Mouse (Mus musculus): ENCODE measurements at regions not wholly inside any gene's neighbourhood (a gene's known extent, or its start where the extent isn't known, plus 50 kb on each side); places are given as distances from the start of the nearest gene placed in this dataset.

GRCm38 (mm10) chr2:171279319-171279718, 547.7 kb downstream of the Dok5 start:
- no peaks in the 10 kb centered on the region for H3K4me1 ChIP-seq
- no peak overlapping the region for H3K4me2 ChIP-seq
- no peak for ATAC-seq (replicated peaks; ENCODE audit: low FRiP score)
- no peak overlapping the region for H3K9ac ChIP-seq
- 73% methylated on average over 3 of the region's 3 CpGs for WGBS
- H3K36me3 ChIP-seq, result no peaks in the 10 kb centered on the region
- no peak overlapping the region for H3K4me3 ChIP-seq (replicated peaks)
- H3K27ac ChIP-seq, result no peak overlapping the region
- no peaks in the 10 kb centered on the region for H3K27me3 ChIP-seq
- H3K9me3 ChIP-seq (replicated peaks), result no peaks in the 10 kb centered on the region

- no peak for ATAC-seq (replicated peaks; ENCODE audit: low FRiP score)
- no peaks in the 10 kb centered on the region for H3K27me3 ChIP-seq
- no peaks in the 10 kb centered on the region for H3K4me1 ChIP-seq
- no peak overlapping the region for H3K4me2 ChIP-seq
- no peaks in the 10 kb centered on the region for H3K9me3 ChIP-seq (replicated peaks)
- no peak overlapping the region for H3K27ac ChIP-seq
- no peaks in the 10 kb centered on the region for H3K36me3 ChIP-seq
- no peak overlapping the region for H3K4me3 ChIP-seq (replicated peaks)
- H3K9ac ChIP-seq, result no peak overlapping the region
- 54% methylated on average over 10 of the region's 10 CpGs for whole genome bisulfite sequencing
These were observed 521.6 kb downstream of the Dok5 start for GRCm38 (mm10) chr2:171253194-171253593.

GRCm38 (mm10) chr2:171245391-171245790, 513.8 kb downstream of the Dok5 start:
- no peaks in the 10 kb centered on the region for H3K36me3 ChIP-seq
- no peaks in the 10 kb centered on the region for H3K4me1 ChIP-seq
- ATAC-seq (replicated peaks; ENCODE audit: low FRiP score), result no peak
- WGBS, result 71% methylated on average over 4 of the region's 4 CpGs
- H3K9me3 ChIP-seq (replicated peaks), result no peaks in the 10 kb centered on the region
- H3K9ac ChIP-seq, result no peak overlapping the region
- H3K4me3 ChIP-seq (replicated peaks), result no peak overlapping the region
- no peak overlapping the region for H3K27ac ChIP-seq
- no peak overlapping the region for H3K4me2 ChIP-seq
- no peaks in the 10 kb centered on the region for H3K27me3 ChIP-seq

GRCm38 (mm10) chr2:171242356-171242755, 510.7 kb downstream of the Dok5 start:
- no peak overlapping the region for H3K4me2 ChIP-seq
- WGBS, result 78% methylated on average over 5 of the region's 5 CpGs
- no peaks in the 10 kb centered on the region for H3K27me3 ChIP-seq
- no peaks in the 10 kb centered on the region for H3K36me3 ChIP-seq
- H3K4me3 ChIP-seq (replicated peaks), result no peak overlapping the region
- H3K27ac ChIP-seq, result no peak overlapping the region
- H3K9me3 ChIP-seq (replicated peaks), result no peaks in the 10 kb centered on the region
- no peak overlapping the region for H3K9ac ChIP-seq
- no peaks in the 10 kb centered on the region for H3K4me1 ChIP-seq
- no peak for ATAC-seq (replicated peaks; ENCODE audit: low FRiP score)

GRCm38 (mm10) chr2:171237276-171237960, 505.8 kb downstream of the Dok5 start:
- no peaks in the 10 kb centered on the region for H3K4me1 ChIP-seq
- WGBS, result 52% methylated on average over 8 of the region's 8 CpGs
- H3K4me3 ChIP-seq (replicated peaks), result no peak overlapping the region
- no peak overlapping the region for H3K4me2 ChIP-seq
- no peak for ATAC-seq (replicated peaks; ENCODE audit: low FRiP score)
- no peaks in the 10 kb centered on the region for H3K27me3 ChIP-seq
- no peaks in the 10 kb centered on the region for H3K36me3 ChIP-seq
- no peak overlapping the region for H3K9ac ChIP-seq
- H3K27ac ChIP-seq, result no peak overlapping the region
- no peaks in the 10 kb centered on the region for H3K9me3 ChIP-seq (replicated peaks)

GRCm38 (mm10) chr2:171232812-171233211, 501.2 kb downstream of the Dok5 start:
- Histone ChIP-seq H3K4me1 (no peaks in the 10 kb centered on the region), H3K4me2 (no peak overlapping the region), H3K9me3 (replicated peaks) (no peaks in the 10 kb centered on the region), H3K9ac (no peak overlapping the region), H3K27me3 (no peaks in the 10 kb centered on the region), H3K27ac (no peak overlapping the region), H3K4me3 (replicated peaks) (no peak overlapping the region), H3K36me3 (no peaks in the 10 kb centered on the region)
- no peak for ATAC-seq (replicated peaks; ENCODE audit: low FRiP score)

- no peak overlapping the region for H3K4me2 ChIP-seq
- no peak overlapping the region for H3K4me3 ChIP-seq (replicated peaks)
- H3K9me3 ChIP-seq (replicated peaks), result no peaks in the 10 kb centered on the region
- H3K36me3 ChIP-seq, result no peaks in the 10 kb centered on the region
- no peak for ATAC-seq (replicated peaks; ENCODE audit: low FRiP score)
- H3K27me3 ChIP-seq, result no peaks in the 10 kb centered on the region
- 80% methylated on average over 7 of the region's 7 CpGs for WGBS
- no peak overlapping the region for H3K9ac ChIP-seq
- no peaks in the 10 kb centered on the region for H3K4me1 ChIP-seq
- H3K27ac ChIP-seq, result no peak overlapping the region
These were observed 499.9 kb downstream of the Dok5 start for GRCm38 (mm10) chr2:171231288-171232050.

- Histone ChIP-seq H3K9me3 (replicated peaks) (no peaks in the 10 kb centered on the region), H3K4me3 (replicated peaks) (no peak overlapping the region), H3K4me2 (no peak overlapping the region), H3K36me3 (no peaks in the 10 kb centered on the region), H3K4me1 (no peaks in the 10 kb centered on the region), H3K9ac (no peak overlapping the region), H3K27ac (no peak overlapping the region), H3K27me3 (no peaks in the 10 kb centered on the region)
- no peak for ATAC-seq (replicated peaks; ENCODE audit: low FRiP score)
- 53% methylated on average over 12 of the region's 12 CpGs for WGBS
These were observed 498.9 kb downstream of the Dok5 start for GRCm38 (mm10) chr2:171230536-171230935.

GRCm38 (mm10) chr2:171228229-171228628, 496.6 kb downstream of the Dok5 start:
- no peak overlapping the region for H3K4me3 ChIP-seq (replicated peaks)
- no peaks in the 10 kb centered on the region for H3K9me3 ChIP-seq (replicated peaks)
- no peak for ATAC-seq (replicated peaks; ENCODE audit: low FRiP score)
- H3K9ac ChIP-seq, result no peak overlapping the region
- no peaks in the 10 kb centered on the region for H3K27me3 ChIP-seq
- 55% methylated on average over 3 of the region's 3 CpGs for WGBS
- H3K4me2 ChIP-seq, result no peak overlapping the region
- no peaks in the 10 kb centered on the region for H3K36me3 ChIP-seq
- H3K4me1 ChIP-seq, result no peaks in the 10 kb centered on the region
- no peak overlapping the region for H3K27ac ChIP-seq

GRCm38 (mm10) chr2:171213792-171214191, 482.2 kb downstream of the Dok5 start:
- no peak overlapping the region for H3K4me2 ChIP-seq
- no peaks in the 10 kb centered on the region for H3K9me3 ChIP-seq (replicated peaks)
- 80% methylated on average over 6 of the region's 6 CpGs for WGBS
- H3K27me3 ChIP-seq, result no peaks in the 10 kb centered on the region
- no peaks in the 10 kb centered on the region for H3K4me1 ChIP-seq
- no peak overlapping the region for H3K4me3 ChIP-seq (replicated peaks)
- no peaks in the 10 kb centered on the region for H3K36me3 ChIP-seq
- no peak overlapping the region for H3K9ac ChIP-seq
- no peak overlapping the region for H3K27ac ChIP-seq
- ATAC-seq (replicated peaks; ENCODE audit: low FRiP score), result no peak

- Histone ChIP-seq H3K9me3 (replicated peaks) (no peaks in the 10 kb centered on the region), H3K27ac (no peak overlapping the region), H3K9ac (no peak overlapping the region), H3K36me3 (no peaks in the 10 kb centered on the region), H3K4me1 (no peaks in the 10 kb centered on the region), H3K27me3 (no peaks in the 10 kb centered on the region), H3K4me3 (replicated peaks) (no peak overlapping the region), H3K4me2 (no peak overlapping the region)
- ATAC-seq (replicated peaks; ENCODE audit: low FRiP score), result no peak
- 51% methylated on average over 7 of the region's 7 CpGs for WGBS
These were observed 464.9 kb downstream of the Dok5 start for GRCm38 (mm10) chr2:171196472-171196871.

- Histone ChIP-seq H3K4me2 (no peak overlapping the region), H3K27me3 (no peaks in the 10 kb centered on the region), H3K36me3 (no peaks in the 10 kb centered on the region), H3K27ac (no peak overlapping the region), H3K4me3 (replicated peaks) (no peak overlapping the region), H3K9ac (no peak overlapping the region), H3K9me3 (replicated peaks) (no peaks in the 10 kb centered on the region), H3K4me1 (no peaks in the 10 kb centered on the region)
- ATAC-seq (replicated peaks; ENCODE audit: low FRiP score), result no peak
- 83% methylated on average over 5 of the region's 5 CpGs for WGBS
These were observed 460.6 kb downstream of the Dok5 start for GRCm38 (mm10) chr2:171192181-171192580.

All from kidney, embryonic 15.5 days (tissue).